Mouse (Mus musculus): ENCODE measurements at regions not wholly inside any gene's neighbourhood (a gene's known extent, or its start where the extent isn't known, plus 50 kb on each side); places are given as distances from the start of the nearest gene placed in this dataset.

GRCm38 (mm10) chr3:145705317-145705716 lies 53.2 kb upstream of the Ddah1 start:
- in situ Hi-C loops (cut with MboI; ENCODE audit: low pct_unique_long_range_greater_than_20kb) = no loop called here
- POLR2A ChIA-PET = interaction anchor here (0.7 to 1.7 kb wide), 6 partner anchors 14 to 122 kb away, joined by 3 to 14 read pairs (median 4); partner anchors contain the start of gene Ccn1
- no peak for TF ChIP-seq CTCF (IDR thresholded peaks at IDR 0.05)

GRCm38 (mm10) chr3:145704054-145704453 lies 54.3 kb upstream of the Ccn1 start:
- TF ChIP-seq CTCF (IDR thresholded peaks at IDR 0.05) = no peak
- in situ Hi-C loops (cut with MboI; ENCODE audit: low pct_unique_long_range_greater_than_20kb) = no loop called here
- no peaks in the 10 kb centered on the region for H3K27me3 ChIP-seq
- ATAC-seq (no peak), DNase-seq (ENCODE audit: low read depth, low spot score) (no peak)
- CTCF ChIA-PET = interaction anchor here (0.8 to 4.2 kb wide), 9 partner anchors 11 to 181 kb away, joined by 3 to 20 read pairs (median 3); no protein-coding TSS in a partner anchor
- POLR2A ChIA-PET = interaction anchor here (1.0 to 2.3 kb wide), 3 partner anchors 51 to 123 kb away, joined by 3 to 20 read pairs (median 4); partner anchors contain the start of gene Ccn1

More at GRCm38 (mm10) chr3:145705317-145705716, 53.2 kb upstream of the Ddah1 start:
- DNase-seq (ENCODE audit: low read depth, low spot score) (peak; percentile 75), ATAC-seq (peak; percentile 64)
- no peaks in the 10 kb centered on the region for H3K27me3 ChIP-seq
- CTCF ChIA-PET = interaction anchor here (0.9 to 4.2 kb wide), 6 partner anchors 9 to 53 kb away, joined by 4 to 20 read pairs (median 6); no protein-coding TSS in a partner anchor

GRCm38 (mm10) chr3:145703411-145703924 lies 53.7 kb upstream of the Ccn1 start:
- ATAC-seq (peak; percentile 80), DNase-seq (ENCODE audit: low read depth, low spot score) (peak; percentile 79)
- POLR2A ChIA-PET = interaction anchor here (0.8 to 2.3 kb wide), 4 partner anchors 51 to 57 kb away, joined by 3 to 20 read pairs (median 4); partner anchors contain the start of gene Ccn1
- H3K27me3 ChIP-seq = no peaks in the 10 kb centered on the region
- CTCF ChIA-PET = interaction anchor here (0.7 to 4.2 kb wide), 13 partner anchors 10 to 181 kb away, joined by 3 to 20 read pairs (median 3); no protein-coding TSS in a partner anchor
- no peak for TF ChIP-seq CTCF (IDR thresholded peaks at IDR 0.05)
- in situ Hi-C loops (cut with MboI; ENCODE audit: low pct_unique_long_range_greater_than_20kb) = no loop called here

- H3K27me3 ChIP-seq = no peaks in the 10 kb centered on the region
- ChIA-PET CTCF (interaction anchor here (0.7 to 4.2 kb wide), 7 partner anchors 9 to 133 kb away, joined by 3 to 20 read pairs (median 4); no protein-coding TSS in a partner anchor), POLR2A (interaction anchor here (0.8 to 2.3 kb wide), 3 partner anchors 50 to 56 kb away, joined by 3 to 20 read pairs (median 5); partner anchors contain the start of gene Ccn1)
- in situ Hi-C loops (cut with MboI; ENCODE audit: low pct_unique_long_range_greater_than_20kb) = no loop called here
- ATAC-seq (peak; percentile 58), DNase-seq (ENCODE audit: low read depth, low spot score) (peak; percentile 43)
- TF ChIP-seq CTCF (IDR thresholded peaks at IDR 0.05) = no peak
Measured at GRCm38 (mm10) chr3:145702739-145703138, 53.0 kb upstream of the Ccn1 start.

GRCm38 (mm10) chr3:145701945-145702344 lies 52.2 kb upstream of the Ccn1 start:
- ATAC-seq (no peak), DNase-seq (ENCODE audit: low read depth, low spot score) (no peak)
- CTCF ChIA-PET = interaction anchor here (1.0 to 1.7 kb wide), 5 partner anchors 8 to 132 kb away, joined by 3 to 7 read pairs (median 4); no protein-coding TSS in a partner anchor
- TF ChIP-seq CTCF (IDR thresholded peaks at IDR 0.05) = no peak
- no peaks in the 10 kb centered on the region for H3K27me3 ChIP-seq
- in situ Hi-C loops (cut with MboI; ENCODE audit: low pct_unique_long_range_greater_than_20kb) = no loop called here
- POLR2A ChIA-PET = interaction anchor here (1.2 kb wide), 1 partner anchor 16 kb away, joined by 4 read pairs; no protein-coding TSS in a partner anchor
